Mouse (Mus musculus): ENCODE measurements around the gene Rbfox3.

DNA sequence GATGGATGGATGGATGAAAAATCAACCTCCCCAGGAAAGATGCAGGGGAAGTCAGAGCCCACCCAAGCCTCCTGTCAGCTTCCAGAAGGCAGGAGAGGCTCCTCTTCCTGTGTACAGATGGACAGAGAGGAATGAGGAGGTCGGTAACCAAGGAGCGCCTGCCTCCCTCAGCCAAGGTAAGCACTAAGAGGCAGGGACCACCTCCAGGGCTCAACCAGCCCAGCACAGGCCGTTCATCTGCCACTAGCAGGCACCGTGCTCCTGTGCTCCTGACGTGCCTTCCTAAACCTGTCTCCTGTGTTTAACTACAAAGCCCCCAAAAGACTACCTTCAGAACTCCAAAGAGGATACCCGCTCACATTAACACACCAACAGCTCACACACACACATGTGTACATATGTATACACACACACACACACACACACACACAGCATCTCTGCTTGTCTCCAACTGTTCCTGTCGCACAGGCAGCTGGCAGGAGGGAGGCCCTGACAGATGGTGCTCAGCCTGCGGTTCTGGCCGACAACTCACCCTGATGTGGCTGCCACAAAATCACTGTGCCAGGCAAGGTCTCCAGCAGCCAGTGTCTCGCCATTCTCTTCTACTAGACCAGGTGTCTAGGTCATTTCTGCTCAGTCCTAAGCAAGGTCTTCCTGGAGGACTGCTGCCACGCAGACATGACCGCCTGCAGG is 151.0 kb downstream of the Rbfox3 start:
- TF ChIP-seq CTCF (IDR thresholded peaks at IDR 0.05; ENCODE audit: control insufficient read depth, insufficient read depth, low read length) (no peak), POLR2A (IDR thresholded peaks at IDR 0.05; ENCODE audit: borderline replicate concordance, control insufficient read depth, low read depth, low read length) (no peak)
